Mouse (Mus musculus): ENCODE data around the gene Gm13277.

- TF ChIP-seq ZC3H11A (IDR thresholded peaks at IDR 0.05; ENCODE audit: low read depth, low read length) (no peak), UBTF (IDR thresholded peaks at IDR 0.05; ENCODE audit: low read depth, low read length) (no peak), EP300 (IDR thresholded peaks at IDR 0.05; ENCODE audit: low read length) (no peak), E2F4 (IDR thresholded peaks at IDR 0.05; ENCODE audit: insufficient replicate concordance, low read depth, low read length) (no peak), RCOR1 (conservative IDR thresholded peaks at IDR 0.05; ENCODE audit: low read depth, low read length) (no peak), KAT2A (IDR thresholded peaks at IDR 0.05; ENCODE audit: insufficient replicate concordance, low read length) (no peak), POLR2A (IDR thresholded peaks at IDR 0.05; ENCODE audit: low read depth, low read length) (no peak), CTCF (conservative IDR thresholded peaks at IDR 0.05 in 1 of 2, IDR thresholded peaks at IDR 0.05 in 1 of 2; ENCODE audit: low read depth in 2 of 2, low read length in 2 of 2) (no peak), RAD21 (IDR thresholded peaks at IDR 0.05; ENCODE audit: low read depth, low read length) (no peak), MYC (IDR thresholded peaks at IDR 0.05; ENCODE audit: low read depth, low read length) (no peak), MEF2A (IDR thresholded peaks at IDR 0.05; ENCODE audit: borderline replicate concordance, low read depth, low read length) (no peak), CHD1 (IDR thresholded peaks at IDR 0.05; ENCODE audit: low read depth, low read length) (no peak), SMC3 (IDR thresholded peaks at IDR 0.05; ENCODE audit: low read depth, low read length) (no peak)
Measured at GRCm38 (mm10) chr4:88739036-88739435, 49.4 kb upstream of the Gm13277 start.

Measured in CH12.LX (cell line).